Mouse (Mus musculus): Measurements from ENCODE around the gene Ankzf1.

- TF ChIP-seq CTCF (IDR thresholded peaks at IDR 0.05 in 2 of 3, conservative IDR thresholded peaks at IDR 0.05 in 1 of 3; ENCODE audit: control insufficient read depth in 1 of 3, insufficient read depth in 1 of 3, low read depth in 2 of 3, low read length in 3 of 3, poor library complexity in 1 of 3, severe bottlenecking in 1 of 3): no peak
- no peak for TF ChIP-seq TCF12 (IDR thresholded peaks at IDR 0.05; ENCODE audit: low read depth, low read length)
- TF ChIP-seq ZC3H11A (IDR thresholded peaks at IDR 0.05; ENCODE audit: low read depth, low read length): no peak
- TF ChIP-seq RAD21 (IDR thresholded peaks at IDR 0.05; ENCODE audit: low read depth, low read length): no peak
- no peak for TF ChIP-seq ZMIZ1 (IDR thresholded peaks at IDR 0.05; ENCODE audit: low read depth, low read length)
- no peak for TF ChIP-seq GATA1 (IDR thresholded peaks at IDR 0.05; ENCODE audit: low read depth, low read length)
Observed at GRCm38 (mm10) chr1:75201236-75201635, 9.3 kb downstream of the Ankzf1 start.

Data from MEL (cell line).